Mouse (Mus musculus) forebrain, postnatal 0 days (tissue): Measurements from ENCODE around the gene Rab29. TPM values are rescaled to one million over a fixed set of nuclear protein-coding genes. Genes with fewer than 3 reads are reported as not detected.
A peak's percentile ranks its signal among the peaks of the same experiment; 100 is the strongest.

ENCODE experiments used
- ATAC-seq: fragments of 200-750 bp; cut with Nextera tagmentation; 2 replicates; pipeline ENCODE4 v1.8.0; 2017; ENCODE audit warnings: mild to moderate bottlenecking, moderate library complexity
- DNase-seq: peaks from one replicate; pipeline ENCODE4 v3.0.0-alpha.2; 2015
- H3K27ac ChIP-seq: fragments of 300-500 bp; sonication (generic); 2 replicates; pipeline ENCODE4 v1.5.1; 2014; ENCODE audit warnings: low read depth, mild to moderate bottlenecking, antibody characterized with exemption, low read length, moderate library complexity, mixed read lengths
- H3K27me3 ChIP-seq: fragments of 300-500 bp; sonication (generic); 2 replicates; pipeline ENCODE4 v1.6.1; 2014; ENCODE audit warnings: mild to moderate bottlenecking, low read length, mixed read lengths; ENCODE audit not compliant: insufficient read depth
- H3K36me3 ChIP-seq: fragments of 300-500 bp; sonication (generic); 2 replicates; pipeline ENCODE4 v1.6.1; 2014; ENCODE audit warnings: mild to moderate bottlenecking, moderate library complexity; ENCODE audit not compliant: insufficient read depth
- H3K4me1 ChIP-seq: fragments of 300-500 bp; sonication (generic); 2 replicates; pipeline ENCODE4 v1.6.1; 2014; ENCODE audit warnings: antibody characterized with exemption; ENCODE audit not compliant: insufficient read depth
- H3K4me2 ChIP-seq: fragments of 300-500 bp; sonication (generic); 2 replicates; pipeline ENCODE4 v1.6.1; 2014; ENCODE audit warnings: low read depth, mild to moderate bottlenecking, moderate library complexity
- H3K4me3 ChIP-seq: fragments of 300-500 bp; sonication (generic); 2 replicates; pipeline ENCODE4 v1.5.1; 2014; ENCODE audit warnings: low read depth, low read length, mixed read lengths
- H3K9ac ChIP-seq: fragments of 300-500 bp; sonication (generic); 2 replicates; pipeline ENCODE4 v1.6.1; 2014; ENCODE audit warnings: mild to moderate bottlenecking
- H3K9me3 ChIP-seq: fragments of 300-500 bp; sonication (generic); 2 replicates; pipeline ENCODE4 v1.6.1; 2016; ENCODE audit warnings: low read length
- CTCF ChIP-seq: sonication (generic); IDR thresholded peaks from 2 replicates; pipeline ENCODE4 v1.5.1; 2016; ENCODE audit warnings: antibody characterized with exemption, control low read depth, low read depth
- WGBS: fragments of 180-500 bp; shearing (Covaris S2); extraction: QIAGEN DNeasy Blood & Tissue Kit; methylation state at CpG from one replicate; pipeline ENCODE4 v1.1.7; 2014; 5-methylcytosine and 5-hydroxymethylcytosine counted together
- polyA plus RNA-seq: library from polyadenylated mRNA; unstranded; fragments of >200 nt; fragmentation: Nextera tagmentation; extraction: Ambion mirVana; gene quantifications from 2 replicates; pipeline ENCODE4 v1.2.1, GENCODE M21; 2015
- total RNA-seq: library from RNA; depleted of rRNA; stranded (reverse); fragments of >200 nt; gene quantifications from 2 replicates; pipeline ENCODE4 v1.2.3, GENCODE M21; 2014

Rab29 gene
- total and polyA plus RNA-seq, 2 experiments from 2014 or later: 9.1 to 9.8 TPM

- no peak overlapping the region for H3K4me2 ChIP-seq
- peak; percentile 59 for TF ChIP-seq CTCF
- no peak overlapping the region for H3K4me3 ChIP-seq
- peak; percentile 55; the same call in 1 of the 2 replicates for ATAC-seq
- no peaks in the 10 kb centered on the region for H3K9me3 ChIP-seq
- no peaks in the 10 kb centered on the region for H3K27me3 ChIP-seq
- peaks cover 37% of the 10 kb centered on the region for H3K36me3 ChIP-seq
- H3K27ac ChIP-seq: no peak overlapping the region
- no peak overlapping the region for H3K9ac ChIP-seq
- no peaks in the 10 kb centered on the region for H3K4me1 ChIP-seq
- peak; percentile 42 for DNase-seq
- 73% methylated on average over 5 of the region's 5 CpGs for WGBS
Observed at GRCm38 (mm10) chr1:131846255-131846654, 20.8 kb upstream of the Rab29 start.

GRCm38 (mm10) chr1:131861811-131862210 is 5.2 kb upstream of the Rab29 start:
- Histone ChIP-seq H3K4me2 (no peak overlapping the region), H3K27ac (no peak overlapping the region), H3K27me3 (no peaks in the 10 kb centered on the region), H3K4me3 (no peak overlapping the region), H3K9ac (no peak overlapping the region), H3K36me3 (no peaks in the 10 kb centered on the region), H3K9me3 (no peaks in the 10 kb centered on the region), H3K4me1 (no peaks in the 10 kb centered on the region)
- DNase-seq: no peak
- TF ChIP-seq CTCF: no peak
- no peak for ATAC-seq
- WGBS: 84% methylated on average over 4 of the region's 4 CpGs

GRCm38 (mm10) chr1:131865596-131865995 is 1.4 kb upstream of the Rab29 start:
- H3K9me3 ChIP-seq: no peaks in the 10 kb centered on the region
- no peaks in the 10 kb centered on the region for H3K27me3 ChIP-seq
- no peak overlapping the region for H3K4me3 ChIP-seq
- no peak overlapping the region for H3K9ac ChIP-seq
- DNase-seq (no peak), ATAC-seq (no peak)
- H3K4me1 ChIP-seq: no peaks in the 10 kb centered on the region
- H3K36me3 ChIP-seq: no peaks in the 10 kb centered on the region
- H3K4me2 ChIP-seq: no peak overlapping the region
- TF ChIP-seq CTCF: no peak
- H3K27ac ChIP-seq: no peak overlapping the region
- 81% methylated on average over 5 of the region's 5 CpGs for WGBS

GRCm38 (mm10) chr1:131866304-131866999 is 572 bp upstream of the Rab29 start:
- Histone ChIP-seq H3K4me2 (no peak overlapping the region), H3K27me3 (no peaks in the 10 kb centered on the region), H3K9me3 (no peaks in the 10 kb centered on the region), H3K9ac (no peak overlapping the region), H3K4me1 (no peaks in the 10 kb centered on the region), H3K27ac (no peak overlapping the region), H3K4me3 (no peak overlapping the region), H3K36me3 (no peaks in the 10 kb centered on the region)
- DNase-seq: no peak
- no peak for ATAC-seq
- TF ChIP-seq CTCF: no peak
- 82% methylated on average over 6 of the region's 6 CpGs for WGBS

- peak overlapping the region; percentile 31; the same call in 1 of the 2 replicates for H3K9ac ChIP-seq
- no peaks in the 10 kb centered on the region for H3K36me3 ChIP-seq
- DNase-seq (no peak), ATAC-seq (no peak)
- H3K4me1 ChIP-seq: no peaks in the 10 kb centered on the region
- peak overlapping the region; percentile 55 for H3K4me2 ChIP-seq
- no peaks in the 10 kb centered on the region for H3K27me3 ChIP-seq
- no peak for TF ChIP-seq CTCF
- H3K27ac ChIP-seq: no peak overlapping the region
- 34% methylated on average over 10 of the region's 10 CpGs for WGBS
- H3K9me3 ChIP-seq: no peaks in the 10 kb centered on the region
- peak overlapping the region; percentile 43 for H3K4me3 ChIP-seq
Observed at GRCm38 (mm10) chr1:131867946-131868290, 894 bp downstream of the Rab29 start.

- DNase-seq: no peak
- Histone ChIP-seq H3K36me3 (no peaks in the 10 kb centered on the region), H3K27ac (no peak overlapping the region), H3K9me3 (no peaks in the 10 kb centered on the region), H3K4me2 (no peak overlapping the region), H3K4me1 (no peaks in the 10 kb centered on the region), H3K9ac (no peak overlapping the region), H3K4me3 (no peak overlapping the region), H3K27me3 (no peaks in the 10 kb centered on the region)
- TF ChIP-seq CTCF: no peak
- no peak for ATAC-seq
- 84% methylated on average over 2 of the region's 2 CpGs for WGBS
Observed at GRCm38 (mm10) chr1:131869561-131869960, 2.5 kb downstream of the Rab29 start.

- Histone ChIP-seq H3K36me3 (no peaks in the 10 kb centered on the region), H3K27me3 (no peaks in the 10 kb centered on the region), H3K4me2 (no peak overlapping the region), H3K4me1 (no peaks in the 10 kb centered on the region), H3K27ac (no peak overlapping the region), H3K9ac (no peak overlapping the region), H3K4me3 (no peak overlapping the region), H3K9me3 (no peaks in the 10 kb centered on the region)
- no peak for TF ChIP-seq CTCF
- 67% methylated on average over 1 of the region's 1 CpGs for WGBS
- DNase-seq: no peak
- no peak for ATAC-seq
Observed at GRCm38 (mm10) chr1:131872856-131873255, 5.8 kb downstream of the Rab29 start.

- no peak for ATAC-seq
- Histone ChIP-seq H3K9ac (no peak overlapping the region), H3K4me1 (no peaks in the 10 kb centered on the region), H3K4me3 (no peak overlapping the region), H3K36me3 (no peaks in the 10 kb centered on the region), H3K4me2 (no peak overlapping the region), H3K27me3 (no peaks in the 10 kb centered on the region), H3K27ac (no peak overlapping the region), H3K9me3 (no peaks in the 10 kb centered on the region)
- no peak for TF ChIP-seq CTCF
- DNase-seq: no peak
- WGBS: 69% methylated on average over 2 of the region's 2 CpGs
Observed at GRCm38 (mm10) chr1:131879816-131880215, 12.8 kb downstream of the Rab29 start.
